Mouse (Mus musculus) thymus, adult 2 months (tissue): ENCODE data around the gene Med14. TPM values are rescaled to one million over a fixed set of nuclear protein-coding genes. Genes with fewer than 3 reads are reported as not detected.

ENCODE experiments used
- DNase-seq: peaks from one replicate; pipeline ENCODE4 v3.0.0; 2021
- H3K27ac ChIP-seq: fragments of 200-500 bp; 2 replicates; pipeline ENCODE4 v1.5.1; 2012; ENCODE audit warnings: low read length, control low read depth; ENCODE audit not compliant: control insufficient read depth, insufficient read depth
- H3K27me3 ChIP-seq: fragments of 200-500 bp; 2 replicates; pipeline ENCODE4 v1.6.1; 2012; ENCODE audit warnings: mild to moderate bottlenecking, low read length, moderate library complexity, mixed read lengths; ENCODE audit not compliant: control insufficient read depth, insufficient read depth
- H3K36me3 ChIP-seq: fragments of 200-500 bp; 2 replicates; pipeline ENCODE4 v1.6.1; 2012; ENCODE audit warnings: mild to moderate bottlenecking, low read length, moderate library complexity; ENCODE audit not compliant: control insufficient read depth, insufficient read depth
- H3K4me1 ChIP-seq: fragments of 200-500 bp; replicated peaks from 2 replicates; pipeline ENCODE4 v1.6.1; 2012; ENCODE audit warnings: low read length; ENCODE audit not compliant: control insufficient read depth, insufficient read depth
- H3K4me3 ChIP-seq: fragments of 200-500 bp; 2 replicates; pipeline ENCODE4 v1.5.1; 2012; ENCODE audit warnings: mild to moderate bottlenecking, low read length, control low read depth, moderate library complexity; ENCODE audit not compliant: control insufficient read depth, insufficient read depth
- CTCF ChIP-seq: fragments of 200-500 bp; IDR thresholded peaks from 2 replicates; pipeline ENCODE4 v1.5.1; 2012; ENCODE audit warnings: mild to moderate bottlenecking, control low read depth, low read length, moderate library complexity, borderline replicate concordance; ENCODE audit not compliant: control insufficient read depth, poor library complexity, insufficient read depth; ENCODE audit errors: extremely low read depth
- POLR2A ChIP-seq: fragments of 200-500 bp; IDR thresholded peaks from 2 replicates; pipeline ENCODE4 v1.6.1; 2012; ENCODE audit warnings: mild to moderate bottlenecking, low read length, control low read depth, moderate library complexity; ENCODE audit not compliant: control insufficient read depth, poor library complexity, insufficient read depth; ENCODE audit errors: extremely low read depth
- WGBS: fragments of 180-500 bp; shearing (Covaris S2); methylation state at CpG from one replicate; pipeline ENCODE4 v1.1.7; 2018; 5-methylcytosine and 5-hydroxymethylcytosine counted together
- polyA plus RNA-seq: library from polyadenylated mRNA; depleted of rRNA; stranded (reverse); fragments of >200 nt; gene quantifications from 2 replicates; pipeline ENCODE4 v1.2.3, GENCODE M21; 2012; rRNA removed

The Med14 gene
- polyA plus RNA-seq: 64.7 and 76.9 TPM in 2 replicates

GRCm38 (mm10) chrX:12761626-12762333 is at the start of gene Med14:
TSS of gene Med14 (minus strand) at chrX:12762073.
- H3K36me3 ChIP-seq: no peaks in the 10 kb centered on the region
- H3K4me3 ChIP-seq: peak within 1 kb of the TSS; percentile 82
- H3K27me3 ChIP-seq: no peaks in the 10 kb centered on the region
- DNase-seq: peak; percentile 84
- WGBS: 2% methylated on average over 63 of the region's 79 CpGs
- TF ChIP-seq CTCF (no peak), POLR2A (peak; percentile 67; the same call in 1 of the 2 replicates)
- H3K27ac ChIP-seq: peak within 1 kb of the TSS; percentile 92
- peaks cover 3% of the 10 kb centered on the region; the same call in 1 of the 2 replicates for H3K4me1 ChIP-seq

GRCm38 (mm10) chrX:12800559-12800958 is 38.7 kb upstream of the Med14 start:
- no peak for TF ChIP-seq CTCF
- no peak for TF ChIP-seq POLR2A
- Histone ChIP-seq H3K4me1 (no peaks in the 10 kb centered on the region), H3K27me3 (no peaks in the 10 kb centered on the region), H3K4me3 (no peak overlapping the region), H3K36me3 (no peaks in the 10 kb centered on the region), H3K27ac (no peak overlapping the region)
- DNase-seq: no peak
- WGBS: 88% methylated on average over 4 of the region's 4 CpGs

- peak; percentile 28 for DNase-seq
- no peak for TF ChIP-seq POLR2A
- no peak for TF ChIP-seq CTCF
- no peak overlapping the region for H3K4me3 ChIP-seq
- no peaks in the 10 kb centered on the region for H3K4me1 ChIP-seq
- H3K27ac ChIP-seq: no peak overlapping the region
- H3K36me3 ChIP-seq: no peaks in the 10 kb centered on the region
- H3K27me3 ChIP-seq: no peaks in the 10 kb centered on the region
- 32% methylated on average over 2 of the region's 2 CpGs for WGBS
Observed at GRCm38 (mm10) chrX:12794842-12795241, 33.0 kb upstream of the Med14 start.

GRCm38 (mm10) chrX:12791674-12792340 is 29.9 kb upstream of the Med14 start:
- TF ChIP-seq POLR2A (no peak), CTCF (no peak)
- no peaks in the 10 kb centered on the region for H3K4me1 ChIP-seq
- H3K27me3 ChIP-seq: no peaks in the 10 kb centered on the region
- DNase-seq: no peak
- no peak overlapping the region for H3K27ac ChIP-seq
- WGBS: 96% methylated on average over 4 of the region's 4 CpGs
- H3K36me3 ChIP-seq: no peaks in the 10 kb centered on the region
- no peak overlapping the region for H3K4me3 ChIP-seq

GRCm38 (mm10) chrX:12773236-12773635 is 11.4 kb upstream of the Med14 start:
- DNase-seq: no peak
- TF ChIP-seq POLR2A (no peak), CTCF (no peak)
- Histone ChIP-seq H3K36me3 (no peaks in the 10 kb centered on the region), H3K4me3 (no peak overlapping the region), H3K27ac (no peak overlapping the region), H3K4me1 (no peaks in the 10 kb centered on the region), H3K27me3 (no peaks in the 10 kb centered on the region)
- 96% methylated on average over 3 of the region's 3 CpGs for WGBS

GRCm38 (mm10) chrX:12771561-12771960 is 9.7 kb upstream of the Med14 start:
- TF ChIP-seq CTCF (no peak), POLR2A (no peak)
- Histone ChIP-seq H3K4me1 (peaks cover 6% of the 10 kb centered on the region), H3K27me3 (no peaks in the 10 kb centered on the region), H3K4me3 (no peak overlapping the region), H3K36me3 (no peaks in the 10 kb centered on the region), H3K27ac (no peak overlapping the region)
- 96% methylated on average over 2 of the region's 2 CpGs for WGBS
- DNase-seq: no peak
